Mouse (Mus musculus) 3134 (cell line): ENCODE measurements around the gene Cped1.

Source experiments
- DNase-seq: peaks from one replicate; pipeline ENCODE4 v3.0.0-alpha.2; 2011; ENCODE audit warnings: low spot score; ENCODE audit not compliant: insufficient read length; ENCODE audit errors: extremely low read depth

Cped1 gene

DNA sequence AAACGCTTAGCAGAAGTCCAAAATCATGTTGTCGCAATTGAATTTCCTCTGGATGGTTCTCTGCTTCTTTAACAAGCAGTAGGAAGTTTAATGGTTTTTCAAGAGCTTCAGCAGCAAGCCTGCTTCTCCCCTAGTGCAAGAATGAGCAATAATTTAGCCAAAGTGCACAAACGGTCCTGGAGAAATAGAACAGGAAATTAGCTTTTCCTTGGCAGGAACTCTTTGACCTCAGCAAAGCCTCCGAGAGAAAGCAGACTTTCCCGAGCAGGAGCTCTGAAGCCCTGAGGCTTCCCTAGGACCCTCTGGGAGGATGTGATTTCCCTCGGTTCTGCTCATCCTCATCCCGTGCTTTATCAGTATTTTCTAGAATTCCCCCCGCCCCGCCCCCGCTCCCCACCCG, 13.3 kb downstream of the Cped1 start:
- no peak for DNase-seq

GRCm38 (mm10) chr6:22000086-22000485, 14.4 kb downstream of the Cped1 start:
- no peak for DNase-seq

DNA sequence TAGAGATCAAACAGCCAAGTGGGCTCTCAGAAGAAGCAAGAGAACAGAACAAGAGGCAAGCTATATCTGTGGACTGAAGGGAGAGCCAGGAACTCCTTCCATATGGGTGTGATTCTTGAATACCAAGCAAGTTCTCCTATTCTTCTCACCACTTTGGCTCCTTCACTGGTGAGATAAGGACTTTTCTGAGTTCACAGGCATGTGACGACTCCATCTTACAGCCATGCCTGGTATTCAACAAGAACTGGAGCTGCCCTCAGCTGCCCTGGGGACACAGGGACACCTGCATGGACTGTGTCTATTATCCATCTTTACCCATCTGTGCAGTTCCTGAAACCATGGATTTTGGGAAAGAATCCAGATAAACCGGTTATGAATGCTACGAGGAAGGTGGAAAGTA, 15.2 kb downstream of the Cped1 start:
- DNase-seq: no peak

- no peak for DNase-seq
Observed at GRCm38 (mm10) chr6:22001284-22001916, 15.7 kb downstream of the Cped1 start.

DNA sequence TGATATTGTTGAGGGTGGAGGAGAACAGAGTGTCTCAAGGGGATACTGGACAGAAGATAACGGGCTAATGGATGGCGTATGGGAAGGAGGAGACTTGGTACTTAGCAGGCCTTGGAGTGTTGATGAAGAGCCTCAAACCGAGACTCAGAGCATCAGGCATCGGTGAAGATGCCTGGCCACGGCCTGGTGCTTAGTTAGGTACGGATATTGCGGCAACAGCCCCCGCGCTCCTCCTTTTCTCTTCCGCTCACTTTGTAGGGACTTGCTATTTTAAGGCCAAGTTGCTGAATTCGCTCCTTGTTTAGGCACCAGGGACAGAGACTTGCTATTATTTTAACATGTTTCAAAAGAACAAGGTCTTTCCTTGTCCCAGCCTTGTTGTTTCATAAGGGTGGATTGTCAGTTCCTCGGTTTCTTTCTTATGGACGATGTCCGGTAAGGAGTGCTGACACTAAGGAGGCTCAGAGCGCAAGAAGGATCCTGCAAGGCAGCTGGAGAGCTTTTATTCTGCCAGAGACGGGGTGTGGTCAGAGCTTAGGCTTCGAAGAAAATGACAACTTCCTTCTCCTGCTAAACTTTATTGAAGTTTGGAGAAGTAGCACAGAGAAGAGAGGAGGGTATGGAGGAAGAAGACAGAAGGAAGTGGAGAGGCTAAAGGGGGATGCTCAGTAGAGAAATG, 16.9 kb downstream of the Cped1 start:
- no peak for DNase-seq

GRCm38 (mm10) chr6:22003200-22003587, 17.5 kb downstream of the Cped1 start:
- DNase-seq: no peak

DNA sequence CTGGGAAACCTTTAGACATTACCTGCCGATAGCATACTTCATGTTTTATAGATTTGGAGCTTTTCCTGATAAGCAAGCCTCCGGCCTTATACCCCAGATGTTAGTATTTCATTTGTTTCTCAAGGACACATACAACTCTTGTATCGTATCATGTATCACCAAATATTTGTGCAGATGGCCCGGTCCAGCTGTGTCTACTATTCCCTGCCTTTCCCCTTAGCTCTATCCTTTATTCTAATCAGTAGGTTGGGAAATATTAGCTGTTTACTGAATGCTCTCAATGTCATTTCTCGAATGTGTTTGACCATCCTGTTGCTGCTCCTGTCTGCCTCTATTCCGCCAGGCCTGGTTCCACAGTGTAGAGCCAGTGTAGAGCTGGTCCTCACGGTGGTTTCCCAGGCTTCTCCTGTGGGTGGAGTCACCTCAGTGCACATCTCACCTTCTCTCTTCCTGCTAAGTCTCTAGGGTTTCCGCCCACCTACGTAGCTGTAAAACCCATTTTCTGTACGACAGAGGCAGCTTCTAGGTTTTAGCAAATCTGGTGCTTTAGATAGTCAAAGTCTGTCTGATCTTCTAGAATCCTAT, 18.3 kb downstream of the Cped1 start:
- DNase-seq: no peak

GRCm38 (mm10) chr6:22008346-22008745, 22.6 kb downstream of the Cped1 start:
- DNase-seq: no peak

DNA sequence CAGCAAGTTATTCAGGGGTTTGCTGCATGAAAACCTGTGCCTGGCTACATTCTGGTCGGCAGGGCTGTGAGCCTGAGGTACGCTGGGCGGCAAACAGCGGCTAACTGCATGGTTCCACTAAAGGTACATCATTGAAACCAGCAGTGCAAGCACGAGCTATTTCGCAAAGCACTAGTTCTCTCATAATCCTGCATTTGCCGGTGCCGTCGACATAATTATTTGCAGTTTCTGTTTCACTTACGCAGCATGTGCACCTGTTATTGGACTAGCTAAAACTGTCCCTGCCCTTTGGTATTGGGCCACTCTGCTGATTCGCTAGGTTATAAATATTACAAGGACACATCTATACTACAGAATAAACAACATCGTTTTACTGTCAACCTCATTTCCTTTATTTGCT, 24.5 kb downstream of the Cped1 start:
- DNase-seq: no peak

DNA sequence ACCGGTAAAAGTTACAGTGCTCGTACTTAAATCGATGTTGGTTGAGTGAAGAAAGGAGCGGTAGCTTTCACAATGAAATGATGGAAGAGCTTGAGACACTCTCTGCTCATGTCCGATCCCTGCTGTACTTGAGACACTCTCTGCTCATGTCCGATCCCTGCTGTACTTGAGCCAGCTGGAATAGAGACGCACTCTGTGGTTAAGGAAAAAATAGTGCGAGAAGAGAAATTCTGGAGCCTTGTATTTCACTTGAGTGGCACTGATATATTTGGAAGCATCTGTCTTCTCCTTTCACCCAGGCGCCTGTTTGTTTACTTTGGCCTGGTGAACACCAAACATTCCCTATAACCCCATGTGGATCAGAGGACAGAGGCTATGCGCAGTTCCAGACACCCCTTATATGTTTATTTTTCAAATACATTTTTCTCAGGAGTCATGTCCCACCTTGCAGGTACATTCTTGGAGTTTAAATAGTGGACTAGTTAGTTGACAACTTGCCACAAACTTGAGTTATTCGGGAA, 25.1 kb downstream of the Cped1 start:
- no peak for DNase-seq

DNA sequence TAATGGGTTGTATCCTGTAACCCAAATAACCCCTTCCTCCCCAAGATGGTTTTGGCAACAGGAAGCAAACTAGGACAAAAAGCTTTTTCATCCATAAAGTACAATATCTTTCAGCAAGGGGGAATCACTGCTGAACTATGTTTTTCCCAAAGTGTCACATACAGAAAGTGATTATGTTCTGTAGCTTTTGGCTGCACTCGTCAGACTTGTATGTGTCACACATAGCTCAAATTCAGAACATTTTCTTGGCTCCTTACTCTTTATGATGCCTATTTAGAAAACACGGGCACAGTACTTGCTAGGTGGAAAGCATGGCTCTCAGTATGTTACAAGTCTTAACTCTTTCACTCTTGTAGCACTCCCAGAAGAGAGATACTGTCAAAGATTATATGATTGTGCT, 25.8 kb downstream of the Cped1 start:
- DNase-seq: no peak

GRCm38 (mm10) chr6:22012099-22012498, 26.4 kb downstream of the Cped1 start:
- no peak for DNase-seq

DNA sequence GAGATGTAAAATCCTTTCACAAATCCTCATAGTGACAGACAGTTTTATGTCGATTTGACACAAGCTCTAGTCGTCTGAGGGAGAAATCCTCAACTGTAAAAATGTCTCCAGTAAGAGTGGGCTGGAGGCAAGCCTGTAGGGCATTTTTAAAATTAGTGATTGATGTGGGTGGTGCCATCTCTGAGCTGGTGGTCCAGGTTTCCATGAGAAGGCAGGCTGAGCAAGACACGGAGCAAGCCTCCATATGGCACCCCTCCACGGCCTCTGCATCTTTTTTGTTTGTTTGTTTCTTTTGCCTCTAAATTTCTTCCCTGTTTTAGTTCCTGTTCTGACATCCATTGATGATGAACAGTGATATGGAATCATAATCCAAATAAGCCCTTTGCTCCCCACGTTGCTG, 26.8 kb downstream of the Cped1 start:
- no peak for DNase-seq

GRCm38 (mm10) chr6:22013394-22013793, 27.7 kb downstream of the Cped1 start:
- no peak for DNase-seq

GRCm38 (mm10) chr6:22014291-22014911, 28.7 kb downstream of the Cped1 start:
- no peak for DNase-seq

GRCm38 (mm10) chr6:22017631-22018030, 31.9 kb downstream of the Cped1 start:
- no peak for DNase-seq

DNA sequence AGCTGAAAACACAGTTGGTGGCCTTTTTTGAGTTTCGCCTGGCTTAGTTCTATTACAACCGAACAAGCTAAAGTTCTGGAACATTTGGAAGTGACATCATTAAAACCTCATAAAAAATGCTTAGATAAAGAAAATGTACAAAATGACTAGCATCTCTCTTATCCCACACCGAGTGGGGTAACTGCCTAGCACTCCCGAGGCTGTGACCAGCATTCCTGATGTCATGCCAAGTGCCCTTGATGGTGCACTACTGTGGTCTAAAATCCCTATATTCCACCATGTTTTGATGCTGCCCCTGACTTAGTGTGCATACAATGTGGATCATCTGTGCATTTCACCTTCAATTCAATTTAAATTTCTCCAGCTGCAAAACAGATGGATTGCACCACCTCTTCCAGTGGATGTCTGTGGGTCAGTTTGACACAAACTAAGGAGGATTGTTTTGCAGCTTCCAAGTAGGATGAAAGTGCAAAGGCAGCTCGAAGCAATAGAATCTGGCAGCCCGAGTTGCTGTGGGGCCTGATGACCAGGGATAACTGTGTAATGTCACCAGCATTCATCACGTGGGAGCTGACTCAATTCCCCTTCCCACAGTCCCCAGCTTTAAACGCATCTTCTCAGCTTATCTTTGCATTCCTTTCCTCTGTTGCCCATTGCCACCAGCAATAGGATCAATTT, 33.2 kb downstream of the Cped1 start:
- no peak for DNase-seq

DNA sequence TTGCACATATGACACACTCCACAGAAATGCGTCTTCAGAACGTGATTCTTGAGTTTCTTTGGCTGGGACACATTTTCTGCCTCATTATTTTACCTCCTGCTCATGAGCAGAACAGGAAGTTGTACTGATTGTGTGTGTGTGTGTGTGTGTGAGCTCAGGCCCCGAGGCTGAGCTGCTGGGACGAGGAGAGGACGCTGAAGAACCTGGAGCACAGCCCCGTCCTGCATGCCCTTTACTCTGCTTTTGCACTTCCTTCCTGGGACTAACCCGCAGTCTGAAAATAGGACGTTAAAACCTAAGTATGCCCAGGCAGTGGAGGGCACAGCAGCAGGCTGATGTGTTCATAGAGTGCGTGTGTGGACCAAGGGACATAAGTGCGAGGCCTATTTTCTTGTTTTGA, 33.9 kb downstream of the Cped1 start:
- no peak for DNase-seq

DNA sequence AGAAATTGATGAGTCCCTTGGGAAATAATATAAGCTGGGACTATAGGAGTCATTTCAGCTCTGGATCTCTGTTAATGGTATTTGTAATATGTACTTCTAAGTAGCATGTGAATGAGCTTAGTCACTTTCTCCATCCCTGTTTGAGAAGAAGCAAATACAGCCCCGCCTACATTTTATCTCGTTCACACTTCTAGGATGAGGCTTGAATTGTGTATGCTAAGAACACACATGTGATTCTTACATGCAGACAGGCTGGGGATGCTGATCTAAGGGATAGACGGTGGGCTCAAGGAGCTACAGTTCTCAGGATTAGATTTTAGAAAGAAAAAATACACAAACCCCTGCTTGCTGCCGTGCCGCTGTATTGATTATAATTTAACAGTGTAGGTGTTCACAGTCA, 35.0 kb downstream of the Cped1 start:
- DNase-seq: no peak

DNA sequence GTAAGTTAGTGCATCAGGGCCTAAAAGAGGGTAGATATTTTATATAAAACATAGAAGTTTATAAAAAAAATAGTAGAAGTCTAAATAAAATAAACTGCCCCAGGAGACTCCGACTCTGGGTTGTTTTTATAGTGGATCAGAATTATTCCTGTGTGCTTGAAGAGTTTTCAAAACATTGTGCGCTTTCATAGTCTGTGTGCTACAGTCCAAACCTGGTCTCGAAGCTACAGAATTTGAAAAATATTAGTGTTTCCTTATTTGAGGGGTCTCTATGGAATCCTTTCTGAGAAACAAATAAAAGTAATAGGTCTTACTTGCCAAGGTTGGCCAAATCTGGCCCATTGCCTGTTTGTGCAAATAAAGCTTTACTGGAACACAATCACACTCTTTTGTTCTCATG, 35.6 kb downstream of the Cped1 start:
- DNase-seq: no peak

DNA sequence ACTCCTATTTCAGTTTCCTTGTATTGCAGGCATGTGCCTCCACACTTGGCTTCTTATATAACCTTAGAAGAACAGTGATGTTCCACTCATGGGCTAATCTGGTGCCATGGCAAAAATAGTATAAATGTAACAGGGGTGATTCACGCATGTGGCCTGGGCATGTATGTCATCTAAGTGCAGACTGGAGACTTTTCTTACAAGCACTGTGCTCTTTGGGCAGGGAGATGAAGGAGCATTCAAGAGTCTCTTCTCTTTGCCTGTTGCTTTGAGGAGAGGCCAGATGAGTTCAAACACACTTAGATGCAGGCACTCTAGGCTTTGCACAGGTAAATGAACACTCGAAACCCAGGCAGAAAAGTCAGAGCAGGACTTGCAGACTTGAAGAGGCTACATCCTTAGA, 38.5 kb downstream of the Cped1 start:
- no peak for DNase-seq
